Mouse (Mus musculus) gastrocnemius, postnatal 10 days (tissue): Measurements from ENCODE around the gene Eml3. TPM values are rescaled to one million over a fixed set of nuclear protein-coding genes. Genes with fewer than 3 reads are reported as not detected.

Source experiments
- DNase-seq: peaks from one replicate; pipeline ENCODE4 v3.0.0; 2021; ENCODE audit warnings: mixed read lengths
- microRNA-seq, 2 experiments: library from miRNA; unstranded; fragments of <30 nt; microRNA quantifications; one replicate each; pipeline ENCODE4 v1.2.0; 2021
- total RNA-seq, 2 experiments: library from RNA; stranded (reverse); gene quantifications; 2 replicates each; pipeline ENCODE4 v1.2.3; 2021

Eml3 gene
- total RNA-seq, 2 experiments from 2014 or later, result 11.7 to 15.9 TPM

DNA sequence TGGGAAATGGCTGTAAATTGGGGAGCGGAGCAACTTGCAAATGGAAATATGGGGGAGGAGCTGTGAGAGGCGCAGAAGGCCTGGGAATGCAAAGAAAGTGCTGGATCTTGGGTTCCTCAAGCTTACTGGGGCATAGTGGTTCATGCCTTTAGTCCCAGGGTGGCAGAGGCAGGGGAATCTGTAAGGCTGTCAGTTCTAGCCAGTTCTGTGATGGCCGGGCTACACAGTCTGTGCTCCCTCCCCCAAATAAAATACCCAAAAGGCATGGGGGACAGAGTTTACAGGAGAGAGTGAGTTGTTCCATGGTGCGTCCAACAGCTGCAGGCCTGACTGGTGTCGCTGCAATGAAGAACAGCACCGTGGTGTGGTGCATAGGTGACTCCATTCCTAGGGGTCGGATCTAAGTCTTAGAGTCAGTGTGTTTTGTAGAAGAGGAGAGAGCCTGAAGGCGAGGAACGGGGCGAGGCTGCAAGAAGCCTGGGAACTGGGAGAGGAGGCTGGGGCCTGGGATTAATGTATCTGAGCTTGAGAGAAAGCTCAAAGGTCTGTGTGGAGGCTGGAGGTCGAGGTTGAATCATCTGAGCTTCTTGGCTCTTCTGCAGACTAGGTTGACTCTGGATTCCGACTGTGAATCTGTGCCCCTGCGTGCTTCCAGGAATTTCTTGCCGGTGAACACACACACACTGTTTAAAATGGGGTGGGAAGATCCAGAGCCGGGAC lies 59.2 kb downstream of the Eml3 start:
- no peak for DNase-seq

DNA sequence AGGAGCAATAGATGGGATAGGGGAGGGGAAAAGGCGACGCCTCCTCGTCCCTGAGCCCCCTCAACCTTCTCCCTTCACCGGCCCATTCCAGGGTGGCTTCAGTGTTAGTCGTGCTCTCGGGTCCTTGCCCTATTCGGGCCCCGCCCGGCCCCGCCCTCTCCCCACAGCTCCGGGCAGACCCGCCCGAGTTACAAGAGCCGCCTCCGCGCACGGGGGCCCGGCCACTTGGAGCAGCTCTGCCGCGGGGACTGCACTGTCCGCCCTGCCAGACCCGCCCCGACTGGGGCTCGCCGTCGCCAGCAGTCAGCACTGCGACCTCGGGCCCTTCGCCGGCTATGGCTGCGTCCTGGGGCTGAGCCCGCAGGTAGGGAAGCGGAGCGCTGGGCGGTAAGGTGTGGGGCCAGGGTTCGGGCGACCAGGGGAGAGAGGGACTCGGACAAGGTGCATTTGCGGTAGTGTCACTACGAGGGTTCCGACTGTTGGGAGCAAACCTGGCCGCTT lies 59.8 kb downstream of the Eml3 start, which contains the start of gene Ahnak:
Gene Ahnak (plus strand): TSS at position 219 of the 501 bp plus-strand sequence.
- DNase-seq, result peak; percentile 89

DNA sequence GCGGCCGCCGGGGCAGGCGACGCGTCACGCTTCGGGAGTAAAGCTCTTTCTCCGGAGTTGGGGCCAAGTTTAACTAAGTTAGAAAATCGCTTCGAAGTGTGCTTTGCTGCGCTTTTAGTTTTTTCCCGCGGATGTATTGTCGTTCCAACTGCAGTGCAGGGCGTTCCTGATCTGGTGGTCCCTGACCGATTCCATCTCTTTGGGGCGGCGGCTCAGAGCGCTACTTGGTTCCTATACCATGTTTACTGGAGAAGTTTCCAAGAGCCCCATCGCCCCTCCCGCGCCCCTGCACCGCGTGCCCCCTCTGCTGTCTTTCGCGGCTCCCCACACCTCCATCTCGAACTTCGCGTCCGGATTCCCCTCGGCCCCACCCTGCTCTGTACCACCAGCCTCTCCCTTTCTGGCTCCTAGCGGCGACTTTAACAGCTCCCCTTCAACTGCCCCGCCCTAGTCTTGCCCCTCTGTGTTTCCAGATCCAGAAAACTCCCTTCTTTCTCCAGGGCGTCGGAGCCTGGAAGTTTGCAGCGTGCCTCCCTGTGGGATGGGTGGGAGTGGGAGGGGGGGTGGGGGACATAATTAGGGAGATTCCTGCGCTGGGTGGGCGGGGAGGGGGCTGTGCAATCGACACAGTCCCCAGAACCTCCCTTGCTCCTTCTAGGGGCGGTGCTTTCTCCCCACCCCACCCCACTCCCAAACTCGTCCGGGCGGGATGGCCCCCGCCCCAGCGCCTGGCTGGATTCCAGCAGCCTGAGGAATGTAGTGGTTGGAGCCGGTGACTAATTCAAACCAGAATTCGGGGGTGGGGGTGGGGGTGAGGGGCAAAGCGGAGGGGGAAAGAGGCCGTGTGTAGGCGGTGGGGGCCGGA lies 60.4 kb downstream of the Eml3 start:
- peak; percentile 95 for DNase-seq

DNA sequence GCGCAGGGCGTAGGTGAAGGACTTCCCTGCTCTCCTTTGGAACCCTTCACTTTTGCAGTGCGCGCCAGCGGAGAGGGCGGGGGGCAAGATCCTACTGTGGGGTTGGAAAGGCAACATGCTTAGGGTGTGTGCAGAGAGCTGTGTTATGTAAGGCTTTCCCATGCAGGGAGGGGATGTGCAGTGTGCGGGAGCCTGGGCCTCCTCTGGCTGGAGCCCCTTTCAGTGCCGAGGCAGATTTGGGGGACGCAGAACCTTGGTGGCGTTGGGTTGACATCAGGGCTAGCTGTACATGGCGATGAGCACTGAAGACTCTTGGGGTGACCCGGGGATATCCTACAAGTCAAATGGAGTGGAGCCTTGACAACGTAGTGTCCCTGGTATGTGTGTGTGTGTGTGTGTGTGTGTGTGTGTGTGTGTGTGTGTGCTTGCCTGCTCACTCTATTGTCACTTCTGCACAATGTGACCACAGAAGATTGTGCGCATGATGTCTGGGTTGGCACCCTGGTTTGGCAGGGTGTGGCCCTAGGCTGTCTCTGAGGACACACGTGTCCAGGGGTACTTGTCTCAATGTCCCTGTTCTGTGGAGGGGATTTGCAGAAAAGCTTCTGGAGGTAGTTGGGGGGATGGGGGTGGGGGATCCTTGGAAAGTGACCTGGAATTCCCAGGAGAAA lies 61.2 kb downstream of the Eml3 start:
- DNase-seq, result no peak

Small RNA genes within 50 kb of the gene (microRNA-seq; reads per million reads assigned to microRNA genes)
- gene Mir5136, result 0 to 0.25 reads per million in 2 experiments

Other genes starting within 250 kb of the Eml3 start
- 10 to 100 TPM; 29.4 to 36.7 TPM for gene Slc3a2, start 206.2 kb upstream of the Eml3 start, total RNA-seq
- gene Wdr74, start 193.7 kb upstream of the Eml3 start, total RNA-seq, result 10 to 100 TPM; 26.5 to 27.4 TPM
- gene 1700092M07Rik, start 188.8 kb upstream of the Eml3 start, total RNA-seq, result under 1 TPM in 1 of 2 experiments, not detected in 1; 0.65 TPM
- gene Stx5a, start 188.1 kb upstream of the Eml3 start, total RNA-seq, result 10 to 100 TPM; 35.6 to 46.3 TPM
- 10 to 100 TPM; 40.8 to 61.8 TPM for gene Nxf1, start 172.5 kb upstream of the Eml3 start, total RNA-seq
- gene Tmem223, start 158.6 kb upstream of the Eml3 start, total RNA-seq, result 10 to 100 TPM; 81.9 to 82.5 TPM
- 10 to 100 TPM; 13.6 to 14.1 TPM for gene Tmem179b, start 155.1 kb upstream of the Eml3 start, total RNA-seq
- gene Taf6l, start 143.1 kb upstream of the Eml3 start, total RNA-seq, result 10 to 100 TPM in 1 of 2 experiments, 1 to 10 TPM in 1; 8.5 to 12.0 TPM
- 10 to 100 TPM; 40.9 to 45.1 TPM for gene Polr2g, start 131.0 kb upstream of the Eml3 start, total RNA-seq
- 1 to 10 TPM; 1.0 to 1.4 TPM for gene Zbtb3, start 127.0 kb upstream of the Eml3 start, total RNA-seq
- 10 to 100 TPM; 11.8 to 15.7 TPM for gene Ttc9c, start 110.2 kb upstream of the Eml3 start, total RNA-seq
- 10 to 100 TPM; 42.2 to 47.8 TPM for gene Hnrnpul2, start 109.5 kb upstream of the Eml3 start, total RNA-seq
- not detected for gene AC129217.1, start 99.8 kb upstream of the Eml3 start, total RNA-seq
- gene Bscl2, start 92.1 kb upstream of the Eml3 start, total RNA-seq, result 10 to 100 TPM; 16.8 to 19.5 TPM
- gene Gng3, start 90.4 kb upstream of the Eml3 start, total RNA-seq, result under 1 TPM; 0.66 to 0.77 TPM
- gene Lrrn4cl, start 78.8 kb upstream of the Eml3 start, total RNA-seq, result 10 to 100 TPM; 11.5 to 14.0 TPM
- 100 to 1,000 TPM; 169 to 172 TPM for gene Ubxn1, start 58.1 kb upstream of the Eml3 start, total RNA-seq
- gene Uqcc3, start 48.6 kb upstream of the Eml3 start, total RNA-seq, result 10 to 100 TPM; 55.2 to 58.1 TPM
- 10 to 100 TPM in 1 of 2 experiments, 1 to 10 TPM in 1; 7.2 to 11.8 TPM for gene Lbhd1, start 45.8 kb upstream of the Eml3 start, total RNA-seq
- gene Gm49403, start 45.6 kb upstream of the Eml3 start, total RNA-seq, result not detected
- gene 1810009A15Rik, start 40.7 kb upstream of the Eml3 start, total RNA-seq, result 10 to 100 TPM; 25.6 to 29.6 TPM
- gene Gm49416, start 40.6 kb upstream of the Eml3 start, total RNA-seq, result 1 to 10 TPM in 1 of 2 experiments, not detected in 1; 3.3 TPM
- 10 to 100 TPM; 10.7 to 14.6 TPM for gene Ints5, start 36.5 kb upstream of the Eml3 start, total RNA-seq
- gene Ganab, start 31.5 kb upstream of the Eml3 start, total RNA-seq, result 10 to 100 TPM; 42.1 to 58.8 TPM
- gene B3gat3, start 9.2 kb upstream of the Eml3 start, total RNA-seq, result 10 to 100 TPM; 23.4 to 27.6 TPM
- 1 to 10 TPM; 4.2 to 5.6 TPM for gene Rom1, start 196 bp upstream of the Eml3 start, total RNA-seq
- gene Mta2, start 12.3 kb downstream of the Eml3 start, total RNA-seq, result 10 to 100 TPM; 37.7 to 49.7 TPM
- 10 to 100 TPM in 1 of 2 experiments, 1 to 10 TPM in 1; 9.1 to 11.2 TPM for gene Tut1, start 24.3 kb downstream of the Eml3 start, total RNA-seq
- 100 to 1,000 TPM; 640 to 671 TPM for gene Eef1g, start 37.5 kb downstream of the Eml3 start, total RNA-seq
- gene Ahnak, start 59.7 kb downstream of the Eml3 start, total RNA-seq, result 100 to 1,000 TPM; 235 to 267 TPM
- gene Scgb1a1, start 158.4 kb downstream of the Eml3 start, total RNA-seq, result under 1 TPM in 1 of 2 experiments, not detected in 1; 0.63 TPM
- gene Asrgl1, start 206.1 kb downstream of the Eml3 start, total RNA-seq, result 10 to 100 TPM; 11.1 to 14.2 TPM